Mouse (Mus musculus): ENCODE results near the gene Gm17428.
A peak's percentile ranks its signal among the peaks of the same experiment; 100 is the strongest.
"Not testable (repeated sequence)": the region's sequence is repeated elsewhere in the genome, so short reads cannot be mapped to it uniquely, and the experiment has no call there.

Gm17428 gene

DNA sequence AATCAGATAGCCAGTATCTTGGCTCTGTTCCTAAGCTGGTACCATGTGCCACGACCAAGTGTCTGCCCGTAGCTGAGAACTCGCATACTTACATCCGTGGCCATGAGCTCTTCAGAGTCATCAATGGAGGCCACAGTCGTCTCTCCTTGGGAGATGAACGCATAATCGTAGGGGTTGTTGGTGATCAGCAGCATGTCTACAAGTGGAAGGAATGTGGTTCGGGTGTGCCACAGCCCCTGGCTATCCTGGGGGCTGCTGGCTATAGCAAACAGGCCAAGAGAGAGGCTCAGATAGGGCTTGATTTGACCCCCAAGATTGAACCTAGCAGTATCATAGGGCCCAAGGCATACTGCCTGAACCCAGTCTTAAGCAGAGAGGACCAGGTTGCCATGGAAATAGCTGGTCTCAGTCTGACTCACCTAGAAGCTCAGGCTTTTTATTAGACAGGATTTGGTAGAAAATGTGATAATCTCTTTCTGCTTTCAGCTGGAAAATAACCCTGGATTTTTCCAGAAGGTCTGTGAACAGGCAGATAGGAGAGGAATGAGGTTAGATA lies 13.2 kb downstream of the Gm17428 start:
- no peak for DNase-seq (ENCODE audit: low spot score)

DNA sequence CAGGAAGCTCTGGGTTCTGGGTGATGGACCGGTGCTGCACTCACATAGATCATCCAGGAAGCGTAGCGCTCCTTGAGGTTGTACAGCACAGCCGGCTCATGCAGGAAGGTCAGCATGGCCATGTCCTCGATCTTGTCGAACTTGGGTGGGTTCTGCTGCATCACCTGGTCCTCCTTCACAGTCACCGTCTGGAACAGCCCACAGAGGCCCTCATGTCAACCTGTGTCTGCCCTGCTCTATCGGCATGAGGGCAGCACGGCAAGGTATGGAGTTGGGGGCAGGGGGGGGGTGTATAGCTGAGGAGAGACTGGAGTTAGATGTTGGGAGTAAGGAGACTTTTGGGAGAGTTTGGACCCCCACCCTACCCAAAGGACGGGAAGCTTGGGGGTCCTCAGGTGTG lies 15.5 kb downstream of the Gm17428 start:
- no peak for DNase-seq (ENCODE audit: low spot score)

DNA sequence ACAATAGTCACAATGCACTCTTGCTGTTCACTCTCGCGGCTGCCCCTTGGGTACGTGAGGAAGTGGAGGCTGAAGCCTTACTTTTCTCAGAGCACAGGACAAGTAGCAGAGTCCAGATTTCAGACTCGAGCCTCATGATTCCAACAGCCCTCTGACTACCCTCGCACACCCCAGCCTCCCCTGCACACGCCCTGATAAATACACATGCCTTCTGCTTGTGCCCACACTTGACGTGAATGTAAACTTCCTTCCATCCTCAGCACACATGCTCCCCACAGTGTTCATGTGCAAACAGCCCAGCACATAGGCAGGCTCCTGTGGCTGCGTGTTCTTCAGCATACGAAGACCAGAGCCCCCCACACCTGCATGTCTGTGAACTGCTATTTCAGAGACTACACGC lies 16.9 kb downstream of the Gm17428 start:
- DNase-seq (ENCODE audit: low spot score) = no peak

DNA sequence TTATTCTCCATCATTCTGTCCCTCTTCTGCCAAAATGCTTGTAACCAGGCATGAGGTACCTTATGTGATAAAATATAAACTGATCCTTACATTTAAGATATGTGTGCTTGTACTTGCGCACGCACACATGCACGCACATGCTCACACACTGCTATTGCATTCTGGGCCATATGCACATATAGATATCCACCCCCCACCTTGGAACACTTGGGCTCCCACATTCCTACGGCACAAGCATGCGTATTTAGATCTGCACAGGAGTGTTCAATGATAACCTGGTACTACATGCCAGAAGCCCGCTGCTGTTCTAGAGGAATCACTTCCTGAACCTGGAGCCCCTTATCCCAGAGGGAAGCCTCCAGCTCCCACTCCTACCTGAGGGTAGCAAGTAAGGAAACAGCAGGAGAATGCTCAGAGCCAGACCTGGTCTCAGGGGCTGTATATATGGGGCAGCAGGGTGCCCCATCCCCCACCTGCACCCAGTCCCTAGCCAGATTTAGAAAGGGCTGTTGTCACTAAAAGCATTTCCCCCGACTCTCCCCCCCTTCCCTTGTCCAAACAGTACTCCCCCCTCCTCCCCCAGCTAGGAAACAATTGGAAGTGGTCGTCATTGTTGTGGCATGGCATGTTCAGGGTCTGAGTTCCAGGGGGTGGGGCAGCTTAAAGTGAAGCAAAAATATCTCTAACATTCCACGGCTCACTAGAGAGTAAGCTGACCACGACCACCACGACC lies 17.6 kb downstream of the Gm17428 start, which contains the start of gene Myh7:
Gene Myh7, minus strand, starts transcription at position 491 of the 733 bp plus-strand sequence.
- no peak for DNase-seq (ENCODE audit: low spot score)

DNA sequence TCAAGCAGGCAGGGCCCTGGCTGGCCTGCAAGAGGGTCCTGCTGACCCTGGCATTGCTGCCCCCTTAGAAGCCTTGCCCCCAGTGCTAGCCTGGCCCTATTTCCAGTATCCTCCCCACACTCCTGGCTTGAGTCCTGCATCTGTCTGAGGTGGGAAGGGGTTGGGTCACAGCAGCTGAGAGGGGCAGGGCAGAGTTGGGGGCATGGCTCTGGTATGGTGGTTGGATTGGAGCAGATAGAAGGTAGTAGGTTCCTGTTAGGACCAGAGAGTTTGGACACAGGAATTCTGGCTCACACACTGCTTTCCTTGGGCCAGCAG lies 18.1 kb downstream of the Gm17428 start:
- DNase-seq (ENCODE audit: low spot score) = no peak

DNA sequence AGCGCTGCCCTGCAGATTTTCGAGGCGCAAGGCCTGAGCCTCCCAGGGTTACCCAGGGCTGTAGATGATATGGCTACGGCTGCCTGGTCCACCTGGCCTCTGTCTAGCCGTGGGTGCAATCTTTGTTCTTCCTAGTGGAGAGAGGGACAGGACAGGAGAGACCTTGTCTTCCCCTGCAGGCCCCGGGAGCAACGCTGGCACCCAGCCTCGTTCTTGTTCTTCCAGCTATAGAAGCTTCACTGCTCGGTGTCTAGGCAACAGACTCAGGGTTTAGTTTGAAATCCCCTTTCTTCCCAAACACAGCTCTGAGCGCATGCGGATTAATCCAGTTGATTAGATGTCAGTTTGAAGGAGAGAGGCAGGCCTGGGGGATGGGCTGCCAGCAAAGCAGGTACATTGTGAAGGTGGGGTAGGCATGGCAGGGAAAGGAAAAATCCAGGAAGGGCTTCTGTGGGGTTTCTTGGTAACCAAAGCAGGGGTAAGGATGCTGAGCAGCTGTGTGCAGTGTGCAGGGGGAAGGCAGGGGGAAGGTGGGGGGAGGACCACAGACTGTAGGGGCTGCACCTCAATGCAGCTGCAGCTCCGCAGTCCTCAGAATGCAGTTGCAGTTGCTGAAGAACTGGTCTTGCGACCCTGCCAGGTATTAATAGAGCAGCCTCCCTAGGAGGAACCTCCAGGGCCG lies 18.9 kb downstream of the Gm17428 start:
- DNase-seq (ENCODE audit: low spot score) = no peak

DNA sequence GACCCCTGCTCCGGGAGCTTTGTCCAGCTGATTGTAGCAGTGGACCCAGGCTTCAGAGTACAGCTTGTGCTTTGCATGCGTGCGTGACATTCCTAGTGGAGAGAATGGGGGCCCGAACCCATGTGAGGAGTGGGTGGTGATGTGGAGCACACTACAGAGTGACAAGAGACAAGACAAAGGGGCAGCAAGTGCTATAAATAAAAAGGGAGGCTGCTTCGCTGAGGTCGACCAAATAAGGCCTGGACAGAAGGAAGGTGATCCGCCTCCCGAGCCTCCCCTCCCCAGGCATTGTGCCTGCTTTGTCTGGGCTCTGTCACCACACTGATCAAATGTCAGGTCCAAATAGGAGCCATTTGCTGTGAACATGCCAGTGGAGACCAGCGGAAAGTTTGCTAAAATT lies 20.1 kb downstream of the Gm17428 start:
- no peak for DNase-seq (ENCODE audit: low spot score)

DNA sequence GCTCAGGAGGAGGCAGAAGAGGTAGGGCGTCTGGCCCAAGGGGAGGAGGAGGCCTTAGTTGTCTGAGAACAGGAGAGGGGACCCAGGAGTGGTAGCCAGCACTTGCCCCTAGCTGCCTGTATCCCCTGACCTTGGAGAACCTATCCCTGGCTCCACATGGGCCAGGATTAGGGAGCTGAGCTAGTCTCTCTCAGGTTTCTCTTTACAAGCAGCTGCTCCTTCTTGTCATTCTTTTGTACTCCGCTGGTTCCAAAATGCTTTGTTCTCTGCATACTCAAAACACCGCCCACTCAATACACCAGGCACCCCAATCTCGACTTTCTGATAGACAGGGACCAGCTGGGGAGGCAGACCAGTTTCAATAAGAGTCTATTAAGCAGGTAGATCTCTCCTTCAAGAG lies 20.6 kb downstream of the Gm17428 start:
- no peak for DNase-seq (ENCODE audit: low spot score)

DNA sequence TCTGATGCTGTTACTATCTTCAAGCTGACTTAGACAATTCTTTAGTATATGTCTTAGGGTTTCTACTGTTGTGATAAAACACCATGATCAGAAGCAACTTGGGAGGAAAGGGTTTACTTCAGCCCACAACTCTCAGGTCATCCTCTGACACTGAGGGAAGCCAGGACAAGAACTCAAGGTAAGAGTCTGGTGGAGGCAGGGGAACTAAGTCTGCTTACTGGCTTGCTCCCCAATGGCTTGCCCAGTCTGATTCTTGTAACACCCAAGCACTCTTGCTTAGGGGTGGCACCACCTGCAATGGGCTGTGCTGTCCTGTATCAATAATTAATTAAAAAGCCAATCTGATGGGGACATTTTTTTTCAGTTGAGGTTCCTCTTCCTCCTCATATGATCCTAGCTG lies 21.9 kb downstream of the Gm17428 start:
- no peak for DNase-seq (ENCODE audit: low spot score)

DNA sequence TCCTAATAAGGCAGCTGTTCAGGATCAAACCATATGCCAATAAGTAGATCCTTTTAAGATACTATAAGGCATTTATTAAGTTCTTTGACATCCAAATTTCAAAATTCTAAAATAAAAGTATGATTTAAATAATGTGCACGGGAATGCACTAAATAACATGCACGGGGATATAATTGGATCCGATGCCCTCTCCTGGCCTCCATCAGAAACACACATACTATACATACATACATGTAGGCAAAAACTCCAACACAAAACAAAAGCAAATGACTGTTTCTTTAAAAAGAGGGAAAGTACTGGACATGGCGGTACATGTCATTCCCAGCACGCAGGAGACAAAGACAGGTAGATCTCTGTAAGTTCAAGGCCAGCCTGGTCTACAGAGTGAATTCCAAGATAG lies 23.1 kb downstream of the Gm17428 start:
- DNase-seq (ENCODE audit: low spot score) = not testable (repeated sequence)

DNA sequence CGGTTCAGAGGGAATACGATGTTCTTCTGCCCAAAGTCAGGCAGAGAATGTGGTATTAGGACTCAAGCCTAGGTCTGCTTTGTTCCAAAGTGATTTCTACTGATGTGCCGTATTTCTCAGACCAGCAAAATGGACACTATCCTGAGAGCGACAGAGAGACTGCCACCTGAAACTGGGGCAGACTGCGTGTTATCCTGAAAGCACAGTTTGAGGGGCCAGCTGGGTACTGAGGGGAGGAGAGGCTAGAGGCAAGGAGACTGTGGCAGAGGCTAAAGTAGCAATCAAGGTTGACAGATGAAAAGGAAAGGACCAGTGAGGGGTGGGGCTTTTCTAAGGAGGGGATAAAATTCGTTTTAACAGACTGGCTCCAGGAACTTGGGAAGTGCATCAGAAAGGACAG lies 24.1 kb downstream of the Gm17428 start:
- DNase-seq (ENCODE audit: low spot score) = no peak

DNA sequence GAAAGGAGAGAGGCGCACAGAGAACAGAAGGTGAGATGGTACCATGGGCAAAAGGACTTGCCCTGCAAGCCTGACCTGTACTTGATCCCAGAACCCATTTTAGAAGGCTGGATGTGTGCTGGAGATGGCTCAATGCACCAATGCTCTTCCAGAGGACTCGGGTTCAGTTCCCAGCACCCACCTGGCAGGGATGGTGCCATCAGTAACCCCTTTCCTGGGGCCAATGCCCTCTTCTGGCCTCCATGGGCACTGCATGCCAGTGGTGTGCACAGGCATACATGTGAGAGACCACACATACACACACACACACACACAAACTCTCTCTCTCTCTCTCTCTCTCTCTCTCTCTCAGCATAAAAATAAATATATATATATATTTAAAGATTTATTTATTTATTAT lies 24.7 kb downstream of the Gm17428 start:
- DNase-seq (ENCODE audit: low spot score) = no peak

DNA sequence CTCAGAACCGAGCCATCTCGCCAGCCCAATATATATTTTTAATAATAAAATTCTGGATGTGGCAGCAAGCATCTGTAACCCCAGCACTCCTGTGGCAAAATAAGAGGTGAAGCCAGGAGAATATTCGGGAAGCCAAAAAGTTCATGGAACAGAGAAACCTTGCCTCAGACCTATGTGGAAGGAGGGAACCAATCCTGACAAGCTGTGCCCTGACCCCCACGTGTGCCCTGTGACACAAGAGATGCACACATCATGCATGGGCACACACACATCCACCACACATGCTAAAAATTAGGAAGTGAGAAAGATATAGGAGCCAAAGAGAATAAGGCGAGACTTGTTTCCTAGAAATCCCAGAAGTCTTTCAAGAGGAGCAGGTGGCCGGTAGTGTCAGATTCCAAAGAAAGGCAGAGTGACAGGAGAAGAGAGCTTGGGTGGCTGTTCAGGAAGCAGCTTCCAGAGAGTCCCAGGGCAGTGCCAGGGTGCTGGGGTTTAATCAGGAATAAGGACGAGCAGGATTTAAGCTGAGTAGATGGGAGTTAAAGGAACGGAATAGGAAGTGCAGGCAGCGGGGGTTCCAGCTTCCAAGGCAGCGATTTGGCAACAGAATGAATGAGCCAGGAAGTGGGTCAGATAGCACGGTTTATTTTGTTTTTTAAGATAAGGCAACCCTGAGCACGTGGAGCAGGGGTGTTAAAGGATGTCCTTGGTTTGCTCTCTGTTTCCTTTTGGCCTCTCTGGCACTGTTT lies 25.4 kb downstream of the Gm17428 start:
- peak; percentile 31 for DNase-seq (ENCODE audit: low spot score)

DNA sequence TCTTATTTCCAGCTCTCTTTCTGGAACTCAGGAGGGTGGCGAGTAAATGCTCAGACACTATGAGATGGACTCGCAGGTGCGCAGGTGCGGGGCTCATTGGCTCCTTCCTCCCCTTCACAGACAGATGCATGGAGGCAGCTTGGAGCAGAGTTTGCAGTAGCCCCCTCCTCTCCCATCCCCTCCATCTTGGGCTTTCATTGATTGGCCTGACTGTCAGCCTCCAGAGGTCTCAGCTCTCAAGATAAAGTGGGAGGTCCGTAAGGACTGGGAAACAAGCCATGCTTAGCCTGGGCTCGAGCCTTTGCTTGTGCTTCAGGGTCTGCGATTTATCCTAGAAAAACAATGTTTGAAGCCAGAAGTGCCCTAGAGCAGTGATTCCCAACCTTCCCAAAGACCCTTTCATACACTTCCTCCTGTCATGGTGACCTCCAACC lies 26.0 kb downstream of the Gm17428 start:
- no peak for DNase-seq (ENCODE audit: low spot score)

DNA sequence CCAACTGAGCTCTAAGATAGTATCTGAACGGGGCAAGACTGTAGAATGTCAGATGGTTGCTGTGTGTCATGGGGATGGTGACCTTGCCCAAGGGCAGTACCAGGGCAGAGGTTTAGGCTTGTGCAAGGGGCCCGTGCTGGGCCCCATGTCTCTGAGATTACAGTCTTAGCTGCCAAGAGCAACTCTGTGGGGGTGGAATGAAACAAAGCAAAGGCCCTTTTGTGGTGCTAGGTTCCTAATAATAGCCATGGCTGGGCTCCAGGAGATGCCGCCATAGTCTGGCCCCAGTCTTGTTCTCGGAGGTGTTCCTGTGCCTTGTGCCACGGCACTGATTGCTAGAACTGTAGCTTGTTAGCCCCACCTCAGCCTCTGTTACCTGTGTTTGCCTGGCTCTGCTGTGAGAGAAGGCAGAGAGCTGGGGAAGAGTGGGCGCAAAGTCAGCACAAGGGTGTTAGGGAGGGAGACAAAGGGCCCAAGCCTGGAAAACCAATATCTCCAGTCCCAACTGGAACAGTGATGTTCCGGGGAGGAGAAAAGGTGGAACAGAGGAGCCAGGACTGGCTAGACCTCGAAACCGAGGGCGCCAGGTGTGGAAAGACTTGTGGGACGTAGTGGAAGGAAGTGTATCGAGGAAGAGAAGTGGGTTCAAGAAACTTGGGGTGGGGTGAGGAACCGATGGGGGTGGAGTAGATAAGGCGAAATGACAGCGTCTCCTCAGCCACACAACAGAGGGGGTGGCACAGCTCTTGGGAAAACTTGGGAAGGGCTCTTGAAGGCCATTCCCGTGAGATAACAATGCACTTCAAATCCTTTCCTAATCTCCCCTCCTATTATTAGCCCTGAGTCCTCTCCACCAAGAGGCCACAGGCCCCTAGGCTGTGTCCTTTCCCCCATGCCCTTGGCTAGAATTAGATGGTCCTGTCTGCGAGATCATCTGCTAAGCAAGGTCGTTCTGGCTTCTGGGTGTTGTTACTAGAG lies 27.4 kb downstream of the Gm17428 start:
- peak; percentile 44 for DNase-seq (ENCODE audit: low spot score)

DNA sequence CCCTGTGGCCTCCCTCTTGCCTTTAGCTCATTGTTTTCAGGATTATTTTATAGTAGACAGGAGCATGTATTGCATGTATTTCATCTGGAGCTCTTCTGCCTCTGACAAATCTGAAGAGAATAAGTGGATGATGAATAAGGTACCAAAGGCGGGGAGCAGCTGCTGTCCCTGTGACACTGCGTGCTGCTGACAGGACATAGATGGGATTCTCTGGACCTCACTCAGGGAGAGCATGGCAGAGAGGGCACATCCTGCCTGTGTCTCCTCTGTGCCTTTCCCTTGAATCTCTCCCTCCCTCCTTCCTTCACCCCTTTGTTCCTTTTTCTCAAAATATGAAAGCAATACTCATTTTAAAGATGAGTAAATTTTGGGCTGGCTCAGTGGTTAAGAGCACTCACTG lies 28.8 kb downstream of the Gm17428 start:
- no peak for DNase-seq (ENCODE audit: low spot score)

DNA sequence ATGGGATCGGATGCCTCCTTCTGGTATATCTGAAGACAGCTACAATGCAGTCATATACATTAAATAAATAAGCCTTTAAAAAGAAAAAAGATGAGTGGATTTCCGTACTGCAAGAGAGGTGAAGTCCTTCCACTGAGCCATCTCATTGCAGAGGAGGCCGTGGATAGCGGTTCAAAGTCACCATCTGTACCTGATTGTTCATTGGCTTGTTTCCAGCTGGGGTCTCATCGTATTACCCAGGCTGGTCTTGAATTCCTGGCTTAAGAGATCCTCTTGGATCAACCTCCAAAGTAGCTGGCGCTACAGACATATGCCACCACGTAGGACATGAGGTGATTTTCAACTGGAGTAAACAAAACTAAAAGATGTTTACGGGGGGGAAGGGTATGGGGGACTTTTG lies 29.2 kb downstream of the Gm17428 start:
- no peak for DNase-seq (ENCODE audit: low spot score)

DNA sequence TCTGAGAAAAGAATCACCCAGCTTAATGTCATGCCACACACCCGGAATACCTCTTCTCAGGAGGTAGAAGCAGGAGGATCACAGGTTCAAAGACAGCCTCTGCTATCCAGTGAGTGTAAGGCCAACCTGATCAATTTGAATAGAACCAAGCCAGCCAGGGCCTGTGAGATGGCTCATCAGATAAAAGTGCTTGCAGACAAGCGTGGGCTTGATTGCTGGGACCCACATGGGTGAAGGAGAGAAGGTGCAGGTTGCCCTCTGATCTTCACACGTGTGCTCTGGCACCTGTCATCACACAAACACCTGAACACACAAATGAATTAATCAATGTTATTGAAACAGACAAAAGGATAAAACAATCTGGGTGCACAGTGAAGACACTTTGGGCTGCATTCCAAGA lies 29.8 kb downstream of the Gm17428 start:
- no peak for DNase-seq (ENCODE audit: low spot score)

DNA sequence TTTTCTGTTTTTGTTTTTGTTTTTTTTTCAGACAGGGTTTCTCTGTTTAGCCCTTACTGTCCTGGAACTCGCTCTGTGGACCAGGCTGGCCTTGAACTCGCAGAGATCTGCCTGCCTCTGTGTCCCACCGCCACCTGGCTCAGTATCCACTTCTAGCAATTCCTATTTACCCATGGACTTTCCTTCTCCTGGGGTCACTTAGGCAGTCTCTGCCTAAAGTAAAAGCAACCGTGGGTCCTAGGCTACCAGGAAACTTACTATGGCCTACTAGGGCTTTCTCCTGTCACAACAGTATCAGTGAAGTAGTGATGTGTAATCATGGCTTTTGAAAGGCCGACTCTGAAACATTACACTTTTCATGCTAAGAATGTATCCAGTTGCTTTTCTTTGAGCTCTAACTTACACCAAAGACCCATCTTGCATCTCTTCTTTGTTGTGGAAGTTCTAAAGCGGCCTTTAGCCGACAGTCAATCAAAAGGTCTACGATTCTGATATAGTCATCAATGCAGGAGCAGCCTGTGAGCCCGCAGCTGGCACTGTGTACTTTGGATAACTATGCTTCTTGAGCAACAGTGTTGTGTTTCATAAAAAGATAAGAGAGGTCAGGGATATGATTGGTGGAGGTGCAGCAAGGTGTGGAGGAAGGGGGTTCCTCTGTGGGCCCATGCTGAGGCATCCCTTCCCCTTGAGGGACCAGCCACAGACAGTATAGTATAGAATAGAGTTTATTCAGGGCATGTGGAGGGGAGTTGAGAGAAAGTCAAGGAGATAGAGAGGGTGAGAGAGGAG lies 30.6 kb downstream of the Gm17428 start:
- no peak for DNase-seq (ENCODE audit: low spot score)

DNA sequence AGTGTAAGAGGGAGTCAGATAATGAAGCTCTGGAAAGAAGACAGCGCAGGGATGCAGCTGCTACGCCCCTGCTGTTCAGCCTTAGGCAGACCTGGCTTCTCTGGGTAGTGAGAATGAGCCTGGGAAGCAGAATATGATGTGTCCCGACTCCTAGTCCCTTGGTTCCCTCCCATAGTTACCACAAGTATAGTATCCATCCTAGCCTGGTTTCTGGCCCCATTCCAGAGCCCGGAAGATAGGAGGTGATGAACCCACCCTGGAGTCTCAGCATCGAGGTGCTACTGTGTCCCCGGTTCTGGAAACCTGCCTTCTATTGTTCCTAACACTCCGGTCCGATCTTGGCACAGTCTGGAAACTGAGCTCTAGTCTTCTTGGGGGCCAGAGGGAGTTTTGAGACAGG lies 31.7 kb downstream of the Gm17428 start:
- DNase-seq (ENCODE audit: low spot score) = no peak

DNA sequence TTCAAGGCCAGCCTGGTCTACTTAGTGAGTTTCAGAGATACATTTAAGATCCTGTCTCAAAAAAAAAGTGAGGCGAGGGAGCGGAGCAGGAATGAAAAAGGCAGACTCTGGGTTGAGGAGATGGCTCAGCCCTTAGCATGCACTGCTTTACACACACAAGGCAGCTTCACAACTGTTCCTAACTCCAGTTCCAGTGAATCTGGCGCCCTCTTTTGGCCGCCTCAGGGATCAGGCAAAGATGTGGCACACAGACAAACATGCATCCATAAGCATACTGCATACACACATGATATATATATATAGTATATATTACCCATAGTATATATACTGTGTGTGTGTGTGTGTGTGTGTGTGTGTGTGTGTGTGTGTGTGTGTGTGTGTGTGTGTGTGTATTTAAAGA lies 34.4 kb downstream of the Gm17428 start:
- DNase-seq (ENCODE audit: low spot score) = peak; percentile 34

All from testis, postnatal 14 days (tissue).